Mouse (Mus musculus): ENCODE measurements around the gene Nlrp9c. TPM values are rescaled to one million over a fixed set of nuclear protein-coding genes. Genes with fewer than 3 reads are reported as not detected.
"Not testable (repeated sequence)": the region's sequence is repeated elsewhere in the genome, so short reads cannot be mapped to it uniquely, and the experiment has no call there.

Gene Nlrp9c
- not detected for total RNA-seq (2021)
- long read RNA-seq = 0 reads

DNA sequence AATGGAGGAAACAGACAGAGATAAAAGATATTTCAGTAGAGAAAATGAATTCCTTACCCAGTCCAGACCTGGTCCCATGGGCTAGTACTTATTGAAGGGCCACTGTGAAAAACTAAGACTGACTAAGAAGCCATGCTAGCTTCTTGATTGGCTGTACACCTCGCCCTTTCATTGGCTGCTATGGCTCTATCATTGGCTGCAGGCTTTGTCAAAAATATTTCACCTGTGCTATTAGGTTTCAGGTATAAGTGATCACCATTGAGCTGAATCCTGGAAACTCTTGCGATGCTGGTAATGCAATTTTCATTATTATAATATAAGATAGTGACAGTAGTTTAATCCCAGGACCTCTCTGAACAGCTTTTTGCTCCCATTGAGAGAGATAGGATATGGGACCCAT, at the start of gene Nlrp9c:
Gene Nlrp9c (minus strand): TSS at position 101 of the 400 bp plus-strand sequence.
- not testable (repeated sequence) for DNase-seq (ENCODE audit: low spot score in 2 of 2)

DNA sequence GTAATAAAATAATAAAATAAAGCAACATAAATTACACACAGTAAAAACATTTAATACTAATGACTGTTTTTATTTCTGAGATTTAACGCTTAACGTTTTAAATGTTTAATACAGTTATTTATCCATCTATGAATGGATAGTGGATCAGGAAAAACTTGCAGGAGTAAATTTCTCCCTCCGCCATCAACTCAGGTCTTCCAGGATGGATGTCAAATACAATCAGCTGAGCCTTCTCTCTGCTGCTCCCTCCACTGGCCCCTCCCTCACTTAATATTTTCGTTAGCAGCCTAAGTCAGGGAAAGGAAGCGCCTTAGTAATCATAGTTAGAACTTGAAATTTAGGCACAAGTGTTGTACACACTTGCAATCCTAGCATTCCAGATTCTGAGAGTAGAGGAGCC, 31.3 kb upstream of the Nlrp9c start, which contains the start of gene Nlrp4a:
Gene Nlrp4a (plus strand): TSS at position 301 of the 400 bp plus-strand sequence.
- no peak for DNase-seq (ENCODE audit: low spot score in 2 of 2)

DNA sequence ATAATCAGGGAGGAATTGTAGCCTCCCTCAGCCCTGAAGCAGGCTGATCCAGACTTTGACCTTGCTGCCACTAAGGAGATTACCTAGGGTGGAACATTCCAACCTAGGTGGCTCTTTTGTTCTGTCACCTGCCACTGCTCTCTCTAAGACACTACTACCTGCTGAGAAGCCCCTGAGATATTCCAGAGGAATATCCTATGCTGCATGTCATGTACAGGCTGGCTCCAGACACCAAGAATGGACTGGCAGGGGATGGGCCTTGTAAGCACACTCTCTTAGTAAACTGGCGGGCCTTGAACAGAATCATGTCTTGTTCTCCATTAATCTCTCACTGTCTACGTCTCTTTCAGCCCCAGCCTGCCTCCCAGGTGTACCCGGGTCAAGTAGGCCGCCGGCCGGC, 11.7 kb downstream of the Nlrp9c start:
- not testable (repeated sequence) for DNase-seq (ENCODE audit: low spot score in 2 of 2)

DNA sequence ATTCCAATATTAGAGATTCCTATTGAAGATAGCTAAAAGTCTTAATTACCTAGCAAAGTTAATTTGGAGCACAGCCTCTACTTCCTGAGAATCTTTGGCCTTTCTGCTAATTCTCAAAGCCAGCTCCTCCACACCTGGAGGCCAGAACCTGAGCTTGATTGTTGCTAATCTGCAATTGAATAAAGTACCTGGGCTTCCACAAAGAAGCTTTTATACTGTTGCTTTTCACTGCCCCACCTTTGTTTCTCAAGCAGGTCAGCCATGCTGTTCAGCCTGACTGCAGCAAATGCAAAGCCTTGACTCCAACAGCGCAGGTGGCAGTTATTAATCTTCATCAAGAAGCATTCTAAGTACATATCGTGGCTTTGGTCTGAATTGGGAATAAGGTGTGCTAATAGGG, 12.4 kb downstream of the Nlrp9c start:
- DNase-seq (ENCODE audit: low spot score in 2 of 2) = not testable (repeated sequence)

DNA sequence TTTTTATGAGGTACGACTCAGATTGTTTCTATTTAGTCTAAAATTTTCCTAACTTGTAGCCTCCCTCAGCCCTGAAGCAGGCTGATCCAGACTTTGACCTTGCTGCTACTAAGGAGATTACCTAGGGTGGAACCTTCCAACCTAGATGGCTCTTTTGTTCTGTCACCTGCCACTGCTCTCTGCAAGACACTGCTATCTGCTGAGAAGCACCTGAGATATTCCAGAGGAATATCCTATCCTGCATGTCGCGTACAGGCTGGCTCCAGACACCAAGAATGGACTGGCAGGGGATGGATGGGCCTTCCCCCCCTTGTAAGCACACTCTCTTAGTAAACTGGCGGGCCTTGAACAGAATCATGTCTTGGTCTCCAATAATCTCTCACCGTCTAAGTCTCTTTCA, 16.8 kb downstream of the Nlrp9c start:
- not testable (repeated sequence) for DNase-seq (ENCODE audit: low spot score in 2 of 2)

DNA sequence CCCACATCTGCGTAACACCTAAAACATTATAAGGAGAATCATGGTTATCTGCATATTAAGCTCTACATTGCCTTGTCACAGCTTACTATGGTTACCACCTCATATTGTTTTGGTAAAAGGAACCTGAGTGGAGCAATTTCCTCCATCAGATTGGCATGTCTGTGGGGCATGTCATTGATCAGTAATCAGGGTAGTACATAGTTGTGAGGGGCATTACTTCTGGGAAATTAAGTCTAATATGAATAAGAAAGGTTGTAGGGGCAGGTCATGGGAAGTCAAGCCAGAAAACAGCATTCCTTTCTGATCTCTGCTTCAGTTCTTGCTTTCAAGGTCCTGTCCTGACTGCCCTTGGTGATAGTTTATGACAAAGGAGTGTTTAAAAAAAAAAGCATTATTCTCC, 22.7 kb downstream of the Nlrp9c start:
- DNase-seq (ENCODE audit: low spot score in 2 of 2) = no peak

DNA sequence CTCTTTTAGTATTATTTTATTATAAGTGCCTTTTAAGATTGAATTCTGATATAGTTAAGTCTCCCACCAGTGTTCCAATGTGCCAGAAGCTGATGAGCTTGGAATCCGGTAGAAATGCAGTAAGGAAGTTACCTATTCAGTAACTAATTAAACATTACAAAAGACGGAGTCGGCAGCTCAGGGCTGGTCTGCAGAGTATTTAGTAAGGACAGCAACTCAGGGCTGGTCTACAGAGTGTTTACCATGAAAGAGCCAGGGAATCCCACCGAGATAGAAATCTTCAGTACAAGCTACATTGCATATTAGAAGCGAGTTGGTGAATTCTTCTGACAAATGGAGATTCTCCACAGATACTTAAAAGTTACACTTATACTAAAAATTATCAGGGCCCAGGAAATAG, 30.3 kb downstream of the Nlrp9c start:
- DNase-seq (ENCODE audit: low spot score in 2 of 2) = not testable (repeated sequence)

DNA sequence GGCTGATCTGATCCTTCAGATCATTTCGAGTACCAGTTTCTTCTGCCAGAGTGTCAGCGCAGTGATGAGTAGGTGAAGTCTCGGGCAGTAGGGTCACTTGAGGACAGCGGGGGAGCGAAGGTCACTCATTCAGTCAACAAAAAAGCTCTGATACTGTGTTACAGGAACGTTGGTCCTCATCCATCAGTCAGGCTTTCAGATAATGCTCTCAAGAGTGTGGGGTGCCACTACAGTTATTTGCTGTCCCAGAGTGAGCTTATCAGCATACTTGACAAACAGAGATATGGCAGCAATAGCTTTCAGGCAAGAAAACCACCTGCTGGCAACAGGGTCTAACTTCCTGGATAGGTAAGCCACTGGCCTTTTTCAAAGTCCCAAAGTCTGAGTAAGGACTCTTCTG, 46.8 kb downstream of the Nlrp9c start:
- not testable (repeated sequence) for DNase-seq (ENCODE audit: low spot score in 2 of 2)

DNA sequence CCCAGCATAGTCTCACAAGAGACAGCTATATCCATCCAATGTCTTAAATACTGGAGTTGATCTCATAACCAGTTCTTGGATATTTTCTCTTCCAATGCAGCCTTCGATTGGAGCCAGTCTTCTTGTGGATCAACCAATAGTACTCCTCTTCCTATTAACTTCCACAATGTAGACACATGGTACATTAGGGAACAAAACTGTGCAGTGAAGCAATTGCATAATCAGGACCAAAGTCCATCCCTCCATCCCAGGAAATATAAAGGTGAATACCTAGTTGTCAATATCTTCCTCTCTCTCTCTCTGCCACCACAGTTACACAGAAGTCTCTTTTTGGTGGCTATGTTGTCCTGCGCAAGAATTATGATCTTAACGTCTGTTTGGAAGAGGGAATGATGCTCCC, 51.2 kb downstream of the Nlrp9c start:
- DNase-seq (ENCODE audit: low spot score in 2 of 2) = not testable (repeated sequence)

DNA sequence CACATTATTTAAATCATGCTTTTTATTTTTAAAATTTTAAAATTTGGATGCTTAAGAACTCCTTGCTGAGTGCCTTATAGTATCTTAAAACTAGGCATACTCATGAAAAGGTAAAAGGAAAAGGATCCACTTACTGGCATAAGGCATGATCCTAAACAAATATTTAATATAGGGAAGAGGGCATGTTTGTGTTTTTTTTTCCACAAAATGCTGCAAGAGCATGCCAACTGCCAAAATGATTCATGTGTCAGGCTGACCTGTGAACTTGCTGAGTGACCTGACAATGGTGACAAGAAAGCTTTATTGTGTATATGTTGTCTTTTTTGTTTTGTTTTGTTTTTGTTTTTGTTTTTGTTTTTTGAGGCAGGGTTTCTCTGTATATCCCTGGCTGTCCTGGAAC, 53.3 kb downstream of the Nlrp9c start:
- not testable (repeated sequence) for DNase-seq (ENCODE audit: low spot score in 2 of 2)

DNA sequence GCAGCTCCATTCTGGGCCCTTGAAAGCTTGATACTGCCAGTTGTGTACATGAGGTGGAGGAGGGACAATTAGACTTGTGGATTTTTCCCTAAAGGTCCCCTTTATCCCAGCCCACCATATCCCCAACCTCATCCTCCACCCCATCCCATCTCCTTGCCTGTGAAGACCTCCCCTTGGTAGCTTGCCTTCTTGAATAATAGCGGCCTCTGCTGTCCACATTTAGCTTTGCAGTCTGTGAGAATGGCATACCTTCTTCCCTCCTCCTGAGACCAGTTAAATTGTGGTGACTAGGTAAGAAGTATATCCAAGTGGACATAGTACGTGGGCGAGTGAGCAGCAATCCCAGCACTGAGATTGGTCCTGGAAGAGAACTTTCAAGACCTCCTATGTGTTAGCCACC, 83.1 kb downstream of the Nlrp9c start:
- not testable (repeated sequence) for DNase-seq (ENCODE audit: low spot score in 2 of 2)

DNA sequence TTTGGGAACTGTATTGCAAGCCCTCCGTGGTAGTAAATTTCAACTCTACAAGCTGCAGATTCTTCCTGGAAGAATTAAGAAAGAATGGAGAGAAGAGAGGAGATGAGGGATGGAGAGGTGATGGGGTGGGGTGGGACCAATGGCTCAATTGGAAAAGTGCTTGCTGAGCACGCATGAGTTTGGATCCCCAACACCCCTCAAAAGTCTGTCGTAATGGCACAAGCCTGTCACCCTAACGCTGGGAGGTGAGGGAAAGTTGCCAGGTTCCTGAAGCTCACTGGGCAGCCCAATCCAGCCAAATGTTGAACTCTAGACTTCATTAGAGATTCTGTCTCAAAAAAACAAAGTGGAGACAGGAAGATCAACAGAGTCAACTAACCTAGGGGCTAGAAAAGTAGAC, 87.7 kb downstream of the Nlrp9c start:
- DNase-seq (ENCODE audit: low spot score in 2 of 2) = not testable (repeated sequence)

DNA sequence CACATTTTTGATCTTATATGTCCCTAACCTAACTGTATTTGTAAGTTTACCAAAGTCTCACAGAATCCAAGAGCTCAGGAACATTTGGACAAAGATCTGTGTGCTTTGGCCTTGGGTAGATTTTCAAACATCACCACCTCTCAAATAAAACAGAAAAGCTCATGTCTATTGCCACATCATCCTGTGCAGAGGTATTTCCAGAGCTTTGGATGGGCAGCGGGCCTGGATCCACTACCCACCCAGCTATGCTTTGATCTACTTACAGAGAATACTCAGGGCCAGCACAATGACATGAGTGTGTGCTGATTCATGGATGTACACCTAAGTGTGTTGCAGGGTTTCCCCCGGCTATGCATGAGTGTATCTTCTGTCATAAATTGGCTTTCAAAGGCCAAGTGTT, 88.3 kb downstream of the Nlrp9c start:
- not testable (repeated sequence) for DNase-seq (ENCODE audit: low spot score in 2 of 2)

DNA sequence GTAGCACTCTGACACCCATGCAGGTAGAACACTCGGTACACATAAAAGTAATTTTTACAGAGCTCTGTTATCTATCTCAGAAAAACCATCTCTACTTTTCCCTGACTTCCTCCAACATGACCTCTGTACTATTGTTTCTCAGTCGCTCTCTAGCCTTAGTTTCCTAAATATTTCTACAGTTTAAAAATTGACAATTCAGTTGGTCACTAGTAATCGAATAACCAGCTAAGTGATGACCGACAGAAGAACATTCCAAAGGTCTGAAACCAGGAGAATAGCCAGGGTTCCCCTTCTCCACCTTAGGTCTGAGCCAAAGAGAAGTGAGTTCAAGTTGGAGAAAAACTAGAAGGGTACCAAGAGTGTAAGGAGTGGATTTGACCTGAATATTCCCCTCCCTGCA, 91.7 kb downstream of the Nlrp9c start:
- not testable (repeated sequence) for DNase-seq (ENCODE audit: low spot score in 2 of 2)

DNA sequence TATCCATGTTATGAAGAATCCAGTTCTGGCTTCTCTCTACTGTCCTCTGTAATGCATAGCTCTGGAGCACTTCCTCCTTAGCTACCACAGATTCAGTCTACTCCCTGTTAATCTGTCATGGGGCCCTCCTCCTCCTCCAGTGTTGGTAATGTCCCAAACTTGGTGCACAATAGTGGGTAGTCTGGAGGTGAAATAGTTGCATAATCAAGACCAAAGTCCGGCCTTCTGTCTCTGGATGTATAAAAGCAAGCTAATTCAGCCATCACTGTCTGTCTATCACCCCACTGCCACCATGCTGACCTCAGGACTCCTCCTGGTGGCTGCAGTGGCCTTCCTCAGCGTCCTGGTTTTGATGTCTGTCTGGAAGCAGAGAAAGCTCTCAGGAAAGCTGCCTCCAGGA, 96.6 kb downstream of the Nlrp9c start, which contains the start of gene Cyp2a4:
Gene Cyp2a4 (plus strand): TSS at position 244 of the 400 bp plus-strand sequence.
- DNase-seq (ENCODE audit: low spot score in 2 of 2) = not testable (repeated sequence)

DNA sequence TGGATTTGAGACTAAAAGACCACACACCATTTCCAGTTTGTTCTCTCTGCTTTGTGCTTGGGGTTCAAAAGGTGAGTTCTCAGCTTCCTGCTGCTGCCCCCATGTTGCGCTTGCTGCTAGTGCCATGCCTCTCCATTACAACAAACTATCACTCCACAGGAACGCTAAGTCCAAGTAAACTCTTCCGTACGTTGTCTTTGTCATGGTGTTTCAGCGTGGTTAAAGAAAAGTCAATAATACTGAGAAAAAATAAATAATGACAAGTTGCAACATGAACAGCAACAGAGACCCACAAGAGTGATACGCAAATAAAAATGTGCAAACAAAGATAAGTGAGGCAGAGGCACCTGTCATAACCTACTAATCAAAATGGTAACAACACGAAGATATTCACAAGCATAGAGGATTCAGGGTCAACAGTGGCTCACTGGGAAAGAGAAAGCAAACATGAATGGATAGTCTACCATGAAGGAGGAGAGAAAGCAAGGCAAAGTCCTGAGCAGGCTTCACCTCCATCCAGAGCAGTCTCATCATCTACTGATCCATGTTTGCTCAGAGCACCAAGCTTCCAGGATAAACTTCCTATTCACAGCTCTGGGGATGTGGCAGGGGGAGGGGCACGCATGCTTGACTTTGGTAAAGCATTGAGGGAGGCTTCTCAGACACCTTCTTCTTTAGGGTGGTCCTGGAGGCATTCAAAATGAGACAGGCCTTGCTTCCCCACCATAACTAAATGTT, 99.9 kb downstream of the Nlrp9c start:
- DNase-seq (ENCODE audit: low spot score in 2 of 2) = not testable (repeated sequence)

Other genes with a start within 250 kb of the Nlrp9c start
- not detected for gene Cyp2b9, start 230.3 kb downstream of the Nlrp9c start, total RNA-seq (2021)
- not detected for gene Vmn1r184, start 143.4 kb downstream of the Nlrp9c start, total RNA-seq (2021)
- not detected for gene Cyp2a4, start 96.5 kb downstream of the Nlrp9c start, total RNA-seq (2021)
- not detected for gene Nlrp4a, start 31.4 kb upstream of the Nlrp9c start, total RNA-seq (2021)
- not detected for gene Nlrp9a, start 131.3 kb upstream of the Nlrp9c start, total RNA-seq (2021)
- not detected for gene Vmn1r185, start 214.8 kb upstream of the Nlrp9c start, total RNA-seq (2021)

All from layer of hippocampus, postnatal 10 days (tissue).